Mouse (Mus musculus) lung, embryonic 16.5 days (tissue): ENCODE results near the gene Nkd1. TPM values are rescaled to one million over a fixed set of nuclear protein-coding genes. Genes with fewer than 3 reads are reported as not detected.

Source experiments
- ATAC-seq: fragments of 200-750 bp; cut with Nextera tagmentation; 2 replicates; pipeline ENCODE4 v1.8.0; 2017; ENCODE audit warnings: low read depth, mild to moderate bottlenecking, moderate library complexity
- H3K27ac ChIP-seq: fragments of 300-500 bp; sonication (generic); 2 replicates; pipeline ENCODE4 v1.5.1; 2014; ENCODE audit warnings: mild to moderate bottlenecking, control low read depth, low read length
- H3K27me3 ChIP-seq: fragments of 300-500 bp; sonication (generic); 2 replicates; pipeline ENCODE4 v1.6.1; 2014; ENCODE audit warnings: low read depth, low read length, mixed read lengths; ENCODE audit not compliant: control insufficient read depth, insufficient read depth
- H3K36me3 ChIP-seq: fragments of 300-500 bp; sonication (generic); 2 replicates; pipeline ENCODE4 v1.6.1; 2014; ENCODE audit warnings: low read length; ENCODE audit not compliant: control insufficient read depth, insufficient read depth
- H3K4me1 ChIP-seq: fragments of 300-500 bp; sonication (generic); replicated peaks from 2 replicates; pipeline ENCODE4 v1.6.1; 2014; ENCODE audit warnings: low read length, mixed read lengths; ENCODE audit not compliant: control insufficient read depth, insufficient read depth
- H3K4me2 ChIP-seq: fragments of 300-500 bp; sonication (generic); 2 replicates; pipeline ENCODE4 v1.6.1; 2014; ENCODE audit warnings: low read depth, low read length, control low read depth
- H3K4me3 ChIP-seq: fragments of 300-500 bp; sonication (generic); 2 replicates; pipeline ENCODE4 v1.5.1; 2014; ENCODE audit warnings: mild to moderate bottlenecking, low read length, control low read depth
- H3K9ac ChIP-seq: fragments of 300-500 bp; sonication (generic); 2 replicates; pipeline ENCODE4 v1.6.1; 2014; ENCODE audit warnings: low read length, control low read depth
- H3K9me3 ChIP-seq: fragments of 300-500 bp; sonication (generic); 2 replicates; pipeline ENCODE4 v1.6.1; 2016; ENCODE audit warnings: low read length; ENCODE audit not compliant: control insufficient read depth
- WGBS: fragments of 180-500 bp; shearing (Covaris S2); extraction: QIAGEN DNeasy Blood & Tissue Kit; methylation state at CpG from one replicate; pipeline ENCODE4 v1.1.7; 2014; 5-methylcytosine and 5-hydroxymethylcytosine counted together
- polyA plus RNA-seq: library from polyadenylated mRNA; unstranded; fragments of >200 nt; fragmentation: Nextera tagmentation; extraction: Ambion mirVana; gene quantifications from 2 replicates; pipeline ENCODE4 v1.2.1, GENCODE M21; 2015

The Nkd1 gene
- polyA plus RNA-seq, 1 experiment from 2014 or later, result 49.6 TPM

DNA sequence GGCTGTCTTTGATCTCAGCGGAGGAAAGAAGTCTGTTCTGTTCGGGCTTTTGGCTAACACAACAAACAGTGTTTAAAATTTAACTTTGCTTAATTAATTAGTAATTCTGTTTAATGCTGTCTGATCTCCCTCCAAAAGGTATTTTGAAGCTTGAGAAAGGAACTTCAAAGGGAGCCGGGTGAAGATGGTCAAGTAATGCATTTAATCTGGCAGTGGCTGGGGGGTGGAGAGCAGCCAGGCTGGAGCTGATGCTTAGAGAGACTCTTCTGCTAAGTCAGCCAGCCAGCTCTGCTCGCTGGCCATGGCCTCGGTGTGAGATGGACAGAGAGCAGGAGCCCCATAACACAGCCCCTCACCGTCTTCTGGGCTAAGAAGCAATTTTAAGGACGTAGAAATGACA lies 58.1 kb downstream of the Nkd1 start:
- Histone ChIP-seq H3K36me3 (no peaks in the 10 kb centered on the region), H3K27me3 (no peaks in the 10 kb centered on the region), H3K9me3 (no peaks in the 10 kb centered on the region), H3K4me1 (peaks cover 60% of the 10 kb centered on the region), H3K4me2 (no peak overlapping the region), H3K9ac (no peak overlapping the region), H3K4me3 (no peak overlapping the region), H3K27ac (peak overlapping the region; percentile 38)
- no peak for ATAC-seq
- WGBS, result 28% methylated on average over 7 of the region's 7 CpGs

DNA sequence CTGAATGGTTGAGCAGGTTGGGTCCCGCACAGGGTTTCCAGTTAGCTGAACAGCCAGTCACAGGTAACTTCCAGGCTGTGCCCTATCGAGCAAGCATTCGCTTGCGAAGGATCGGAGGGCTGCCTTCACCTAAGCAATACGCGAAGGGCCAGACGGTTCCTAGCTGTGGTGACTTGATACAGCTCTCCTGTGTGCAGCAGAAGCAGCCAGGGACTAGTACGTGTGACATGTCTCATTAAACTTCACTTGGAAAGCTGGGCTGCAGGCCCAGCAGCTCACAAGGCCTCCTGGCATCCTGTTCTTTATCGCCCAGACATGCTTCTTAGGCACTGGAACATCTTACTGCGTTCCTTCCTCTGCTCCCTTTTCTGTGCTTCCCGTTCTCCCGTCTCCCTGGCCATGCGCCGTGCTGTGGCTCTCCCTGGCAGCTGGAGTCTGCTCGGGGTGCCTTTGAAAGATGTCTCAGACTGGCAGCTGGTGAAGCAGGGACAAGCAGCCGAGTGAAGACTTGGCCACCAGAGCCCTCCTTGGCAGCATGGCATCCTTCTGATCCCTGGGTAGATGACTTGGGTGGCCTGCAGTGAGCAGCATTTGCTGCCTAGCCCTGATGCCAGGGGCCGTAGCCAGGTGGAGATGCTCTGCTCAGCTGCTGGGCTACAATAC lies 58.6 kb downstream of the Nkd1 start:
- Histone ChIP-seq H3K4me2 (no peak overlapping the region), H3K4me1 (peaks cover 55% of the 10 kb centered on the region), H3K9me3 (no peaks in the 10 kb centered on the region), H3K4me3 (no peak overlapping the region), H3K9ac (no peak overlapping the region), H3K36me3 (no peaks in the 10 kb centered on the region), H3K27ac (peak overlapping the region; percentile 38), H3K27me3 (no peaks in the 10 kb centered on the region)
- 58% methylated on average over 18 of the region's 18 CpGs for WGBS
- no peak for ATAC-seq

DNA sequence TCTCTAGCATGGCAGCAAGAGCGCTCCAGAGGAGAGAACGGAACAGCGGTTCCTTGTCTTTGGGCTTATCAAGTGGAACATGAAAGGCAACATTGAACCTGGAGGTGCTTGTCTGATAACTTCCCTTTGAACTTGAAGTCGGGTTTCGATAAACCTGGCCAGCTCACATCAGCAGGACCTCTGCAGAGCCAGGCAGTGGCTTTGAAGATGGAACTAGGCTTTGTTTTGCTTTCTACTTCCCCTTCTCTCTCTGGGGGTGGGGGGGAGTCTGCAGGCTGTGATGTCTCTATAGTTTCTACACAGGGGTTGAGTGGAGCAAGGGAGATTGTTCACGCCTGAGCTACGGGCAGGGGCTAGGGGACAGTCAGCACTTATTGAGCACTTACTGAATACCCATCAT lies 59.6 kb downstream of the Nkd1 start:
- H3K9me3 ChIP-seq, result no peaks in the 10 kb centered on the region
- H3K27me3 ChIP-seq, result no peaks in the 10 kb centered on the region
- no peak overlapping the region for H3K9ac ChIP-seq
- no peak overlapping the region for H3K27ac ChIP-seq
- H3K4me3 ChIP-seq, result no peak overlapping the region
- WGBS, result 39% methylated on average over 7 of the region's 7 CpGs
- no peak overlapping the region for H3K4me2 ChIP-seq
- no peaks in the 10 kb centered on the region for H3K36me3 ChIP-seq
- ATAC-seq, result no peak
- H3K4me1 ChIP-seq, result peaks cover 46% of the 10 kb centered on the region

DNA sequence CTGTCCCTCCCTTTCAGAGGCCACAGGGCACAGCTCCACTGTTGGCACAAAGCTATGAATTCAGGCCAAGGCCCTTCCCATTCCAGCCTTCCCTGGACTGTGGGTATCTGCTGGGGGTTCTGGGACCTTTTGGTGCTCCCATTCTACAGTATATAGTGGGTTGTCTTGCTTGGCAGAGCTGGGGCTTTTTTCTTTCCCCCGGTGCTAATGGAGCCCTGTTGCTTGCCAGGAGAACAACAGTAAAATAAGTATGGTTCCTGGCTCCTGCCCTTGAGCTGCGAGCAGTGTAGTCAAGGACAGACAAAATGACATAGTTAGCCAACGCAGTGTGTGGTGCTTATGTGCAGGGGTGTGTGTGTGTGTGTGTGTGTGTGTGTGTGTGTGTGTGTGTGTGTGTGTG lies 62.7 kb downstream of the Nkd1 start:
- Histone ChIP-seq H3K4me3 (no peak overlapping the region), H3K4me2 (no peak overlapping the region), H3K36me3 (no peaks in the 10 kb centered on the region), H3K4me1 (peaks cover 20% of the 10 kb centered on the region), H3K9ac (no peak overlapping the region), H3K27me3 (no peaks in the 10 kb centered on the region), H3K9me3 (no peaks in the 10 kb centered on the region), H3K27ac (no peak overlapping the region)
- ATAC-seq, result no peak
- WGBS, result 74% methylated on average over 3 of the region's 3 CpGs

DNA sequence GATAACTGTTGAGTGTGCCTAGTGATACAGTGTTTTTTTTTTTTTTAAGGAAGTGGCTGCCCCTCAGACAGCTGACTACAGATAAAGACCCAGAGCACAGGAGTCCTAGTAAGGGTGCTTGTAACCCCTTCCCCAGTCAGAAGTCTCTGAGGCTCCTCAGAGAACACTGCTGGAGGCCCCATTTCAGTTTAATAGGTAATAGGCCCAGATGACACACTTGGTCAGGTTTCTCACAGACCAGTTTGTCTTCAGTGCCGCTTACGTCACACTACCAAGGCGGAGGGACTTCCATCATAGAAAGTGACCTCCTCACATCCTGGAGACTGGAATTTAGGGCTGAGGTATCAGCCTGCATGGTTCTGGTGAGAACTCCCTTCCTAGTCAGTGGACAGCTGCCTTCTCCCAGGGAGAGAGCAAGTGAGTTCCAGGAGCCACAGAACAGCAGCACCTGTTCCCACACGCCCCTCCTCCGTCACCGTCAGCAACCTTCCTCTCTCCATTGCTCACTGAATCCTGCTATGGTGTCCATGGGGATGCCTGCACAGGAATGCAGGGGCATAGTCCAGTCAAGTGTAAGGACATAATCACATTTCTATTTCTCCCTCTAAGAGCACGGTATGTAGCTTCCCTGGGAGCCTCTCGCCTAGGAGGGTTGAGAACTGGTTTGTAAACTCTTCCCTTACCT lies 67.2 kb downstream of the Nkd1 start:
- Histone ChIP-seq H3K27ac (no peak overlapping the region), H3K4me2 (no peak overlapping the region), H3K9ac (no peak overlapping the region), H3K27me3 (no peaks in the 10 kb centered on the region), H3K4me1 (peaks cover 3% of the 10 kb centered on the region; the same call in 1 of the 2 replicates), H3K9me3 (no peaks in the 10 kb centered on the region), H3K36me3 (peaks cover 4% of the 10 kb centered on the region; the same call in 1 of the 2 replicates), H3K4me3 (no peak overlapping the region)
- no peak for ATAC-seq
- 90% methylated on average over 8 of the region's 8 CpGs for WGBS

DNA sequence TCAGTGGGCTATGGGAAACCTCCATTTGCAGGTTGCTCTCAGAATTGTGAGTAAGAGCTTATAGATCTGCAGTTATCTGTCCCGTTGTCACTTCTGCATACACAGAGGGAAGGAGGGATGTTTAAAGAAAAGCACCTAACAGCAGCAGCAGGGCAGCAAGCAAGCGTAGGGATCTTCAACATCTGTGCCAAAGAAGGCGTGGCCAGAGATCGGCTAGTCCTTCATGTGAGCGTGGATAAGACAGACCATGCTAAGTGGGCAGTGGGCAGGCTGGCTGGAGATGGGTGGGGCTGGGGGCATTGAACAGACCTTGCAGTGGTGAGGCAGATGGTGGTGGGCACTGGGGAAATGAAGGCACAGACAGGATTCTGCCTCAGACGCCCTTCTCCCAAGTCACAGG lies 69.1 kb downstream of the Nkd1 start:
- 48% methylated on average over 6 of the region's 6 CpGs for WGBS
- no peaks in the 10 kb centered on the region for H3K9me3 ChIP-seq
- H3K4me2 ChIP-seq, result no peak overlapping the region
- H3K27me3 ChIP-seq, result no peaks in the 10 kb centered on the region
- no peak overlapping the region for H3K27ac ChIP-seq
- H3K9ac ChIP-seq, result no peak overlapping the region
- H3K4me3 ChIP-seq, result no peak overlapping the region
- peaks cover 4% of the 10 kb centered on the region; the same call in 1 of the 2 replicates for H3K36me3 ChIP-seq
- H3K4me1 ChIP-seq, result peaks cover 3% of the 10 kb centered on the region; the same call in 1 of the 2 replicates
- no peak for ATAC-seq

DNA sequence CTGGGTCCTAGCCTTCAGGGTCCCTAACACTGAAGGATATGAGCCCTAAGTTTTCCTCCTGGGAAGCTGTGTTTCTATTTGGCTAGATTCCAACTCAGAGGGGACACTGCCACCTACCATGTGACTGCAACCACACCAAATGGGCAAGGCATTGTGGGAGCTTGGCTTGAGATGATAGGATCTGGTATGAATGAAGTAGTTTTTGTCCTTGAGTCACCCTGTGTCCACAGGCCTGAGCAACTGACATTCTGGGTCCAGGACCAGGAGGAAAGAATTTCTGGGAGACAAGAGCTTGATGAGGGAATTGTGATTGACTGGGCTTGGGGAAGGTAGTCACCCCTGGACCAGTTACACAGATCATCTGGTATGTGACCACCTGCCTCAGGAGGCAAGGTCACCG lies 72.8 kb downstream of the Nkd1 start:
- no peak overlapping the region for H3K4me3 ChIP-seq
- no peaks in the 10 kb centered on the region for H3K27me3 ChIP-seq
- no peak overlapping the region for H3K27ac ChIP-seq
- no peak for ATAC-seq
- no peak overlapping the region for H3K4me2 ChIP-seq
- H3K9me3 ChIP-seq, result no peaks in the 10 kb centered on the region
- 88% methylated on average over 1 of the region's 1 CpGs for WGBS
- H3K9ac ChIP-seq, result no peak overlapping the region
- H3K4me1 ChIP-seq, result peaks cover 8% of the 10 kb centered on the region
- peaks cover 4% of the 10 kb centered on the region; the same call in 1 of the 2 replicates for H3K36me3 ChIP-seq

DNA sequence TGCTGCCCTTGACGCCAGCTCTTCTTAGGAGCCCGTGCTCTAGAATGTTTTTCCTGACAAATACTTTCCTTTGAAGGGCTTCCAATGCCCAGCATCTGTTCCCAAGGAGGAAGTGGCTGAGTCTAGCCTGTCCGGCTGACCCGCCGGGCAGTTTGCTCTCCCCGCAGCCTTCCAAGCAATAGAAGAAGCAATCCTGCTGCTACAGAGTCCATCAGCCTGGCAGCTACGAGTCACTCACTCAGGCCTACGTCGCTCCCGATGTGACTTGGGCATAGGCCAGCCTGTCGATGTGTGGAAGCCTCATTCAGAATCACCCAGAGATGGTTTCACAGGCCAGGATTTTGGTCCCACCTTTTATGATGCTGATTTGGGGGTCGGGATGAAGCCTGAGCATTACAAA lies 74.9 kb downstream of the Nkd1 start:
- Histone ChIP-seq H3K36me3 (peaks cover 4% of the 10 kb centered on the region; the same call in 1 of the 2 replicates), H3K4me3 (no peak overlapping the region), H3K27ac (no peak overlapping the region), H3K27me3 (no peaks in the 10 kb centered on the region), H3K4me2 (no peak overlapping the region), H3K4me1 (peaks cover 6% of the 10 kb centered on the region), H3K9me3 (no peaks in the 10 kb centered on the region), H3K9ac (no peak overlapping the region)
- WGBS, result 68% methylated on average over 12 of the region's 12 CpGs
- no peak for ATAC-seq

DNA sequence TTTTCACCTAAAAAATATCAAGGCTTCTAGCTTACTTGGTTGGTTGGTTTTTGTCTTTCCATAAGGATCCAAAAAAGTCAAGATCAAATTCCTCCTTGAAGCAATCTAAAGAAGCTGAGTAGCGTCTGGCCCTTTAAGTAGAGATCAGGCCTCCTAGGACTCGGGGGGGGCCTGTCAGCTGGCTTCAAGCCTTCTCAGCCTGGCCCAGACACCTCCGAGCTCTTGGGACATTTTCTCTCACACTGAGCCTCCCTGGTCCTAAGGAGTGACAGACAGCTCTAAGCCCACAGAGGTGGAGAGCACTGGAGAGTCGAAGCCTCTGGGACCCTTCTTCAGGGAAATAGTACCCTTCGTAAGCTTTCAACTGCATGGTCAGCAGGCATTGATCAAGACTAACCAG lies 77.4 kb downstream of the Nkd1 start:
- Histone ChIP-seq H3K9me3 (peaks cover 2% of the 10 kb centered on the region; the same call in 1 of the 2 replicates), H3K4me1 (peaks cover 7% of the 10 kb centered on the region), H3K27ac (no peak overlapping the region), H3K9ac (no peak overlapping the region), H3K36me3 (no peaks in the 10 kb centered on the region), H3K27me3 (no peaks in the 10 kb centered on the region), H3K4me3 (no peak overlapping the region), H3K4me2 (no peak overlapping the region)
- 46% methylated on average over 5 of the region's 5 CpGs for WGBS
- peak; percentile 73 for ATAC-seq
